Mouse (Mus musculus): ENCODE results near the gene Zfp729b. TPM values are rescaled to one million over a fixed set of nuclear protein-coding genes. Genes with fewer than 3 reads are reported as not detected.

Zfp729b gene
- polyA plus RNA-seq, 1 experiment from 2014 or later, result 2.9 TPM

Other genes starting within 250 kb of the Zfp729b start
- gene Gm28044, start 249.2 kb downstream of the Zfp729b start, polyA plus RNA-seq (2016; fragmentation: Nextera tagmentation; extraction: Ambion mirVana), result 0.59 and 2.2 TPM in 2 replicates
- gene Zfp953, start 249.1 kb downstream of the Zfp729b start, polyA plus RNA-seq (2016; fragmentation: Nextera tagmentation; extraction: Ambion mirVana), result 0.80 and 0.93 TPM in 2 replicates
- 0.23 and 0.41 TPM in 2 replicates for gene Gm28041, start 234.0 kb downstream of the Zfp729b start, polyA plus RNA-seq (2016; fragmentation: Nextera tagmentation; extraction: Ambion mirVana)
- 1.3 and 1.4 TPM in 2 replicates for gene Zfp456, start 233.9 kb downstream of the Zfp729b start, polyA plus RNA-seq (2016; fragmentation: Nextera tagmentation; extraction: Ambion mirVana)
- gene Zfp429, start 209.9 kb downstream of the Zfp729b start, polyA plus RNA-seq (2016; fragmentation: Nextera tagmentation; extraction: Ambion mirVana), result 3.2 and 3.9 TPM in 2 replicates
- gene Zfp459, start 188.3 kb downstream of the Zfp729b start, polyA plus RNA-seq (2016; fragmentation: Nextera tagmentation; extraction: Ambion mirVana), result 0.17 and 0.69 TPM in 2 replicates
- 6.2 and 7.2 TPM in 2 replicates for gene Zfp874a, start 158.1 kb downstream of the Zfp729b start, polyA plus RNA-seq (2016; fragmentation: Nextera tagmentation; extraction: Ambion mirVana)
- gene Zfp874b, start 125.4 kb downstream of the Zfp729b start, polyA plus RNA-seq (2016; fragmentation: Nextera tagmentation; extraction: Ambion mirVana), result 1.3 and 2.0 TPM in 2 replicates
- 10.5 and 11.2 TPM in 2 replicates for gene Zfp58, start 109.2 kb downstream of the Zfp729b start, polyA plus RNA-seq (2016; fragmentation: Nextera tagmentation; extraction: Ambion mirVana)
- not detected in 2 replicates for gene Gm26965, start 83.6 kb downstream of the Zfp729b start, polyA plus RNA-seq (2016; fragmentation: Nextera tagmentation; extraction: Ambion mirVana)
- 17.3 and 18.2 TPM in 2 replicates for gene Zfp87, start 83.5 kb downstream of the Zfp729b start, polyA plus RNA-seq (2016; fragmentation: Nextera tagmentation; extraction: Ambion mirVana)
- 9.6 and 9.9 TPM in 2 replicates for gene Zfp748, start 55.9 kb downstream of the Zfp729b start, polyA plus RNA-seq (2016; fragmentation: Nextera tagmentation; extraction: Ambion mirVana)
- gene Gm49345, start 28.1 kb upstream of the Zfp729b start, polyA plus RNA-seq (2016; fragmentation: Nextera tagmentation; extraction: Ambion mirVana), result not detected in 2 replicates
- gene Zfp729a, start 28.1 kb upstream of the Zfp729b start, polyA plus RNA-seq (2016; fragmentation: Nextera tagmentation; extraction: Ambion mirVana), result 1.7 and 2.3 TPM in 2 replicates
- 7.5 and 7.8 TPM in 2 replicates for gene Zfp738, start 77.4 kb upstream of the Zfp729b start, polyA plus RNA-seq (2016; fragmentation: Nextera tagmentation; extraction: Ambion mirVana)
- 4.2 and 5.0 TPM in 2 replicates for gene Zfp65, start 119.5 kb upstream of the Zfp729b start, polyA plus RNA-seq (2016; fragmentation: Nextera tagmentation; extraction: Ambion mirVana)
- gene Zfp85, start 145.5 kb upstream of the Zfp729b start, polyA plus RNA-seq (2016; fragmentation: Nextera tagmentation; extraction: Ambion mirVana), result 2.6 and 3.3 TPM in 2 replicates
- 1.7 and 2.5 TPM in 2 replicates for gene Zfp493, start 170.0 kb upstream of the Zfp729b start, polyA plus RNA-seq (2016; fragmentation: Nextera tagmentation; extraction: Ambion mirVana)
- gene Zfp273, start 204.0 kb upstream of the Zfp729b start, polyA plus RNA-seq (2016; fragmentation: Nextera tagmentation; extraction: Ambion mirVana), result 3.6 and 4.3 TPM in 2 replicates
- gene Gm10037, start 221.4 kb upstream of the Zfp729b start, polyA plus RNA-seq (2016; fragmentation: Nextera tagmentation; extraction: Ambion mirVana), result 0.64 and 1.5 TPM in 2 replicates

All from heart, embryonic 12.5 days (tissue).